Mouse (Mus musculus): ENCODE measurements around the gene Esrrg. TPM values are rescaled to one million over a fixed set of nuclear protein-coding genes. Genes with fewer than 3 reads are reported as not detected.
A peak's percentile ranks its signal among the peaks of the same experiment; 100 is the strongest.

Esrrg gene
- polyA plus RNA-seq, 1 experiment from 2014 or later = 21.2 TPM

DNA sequence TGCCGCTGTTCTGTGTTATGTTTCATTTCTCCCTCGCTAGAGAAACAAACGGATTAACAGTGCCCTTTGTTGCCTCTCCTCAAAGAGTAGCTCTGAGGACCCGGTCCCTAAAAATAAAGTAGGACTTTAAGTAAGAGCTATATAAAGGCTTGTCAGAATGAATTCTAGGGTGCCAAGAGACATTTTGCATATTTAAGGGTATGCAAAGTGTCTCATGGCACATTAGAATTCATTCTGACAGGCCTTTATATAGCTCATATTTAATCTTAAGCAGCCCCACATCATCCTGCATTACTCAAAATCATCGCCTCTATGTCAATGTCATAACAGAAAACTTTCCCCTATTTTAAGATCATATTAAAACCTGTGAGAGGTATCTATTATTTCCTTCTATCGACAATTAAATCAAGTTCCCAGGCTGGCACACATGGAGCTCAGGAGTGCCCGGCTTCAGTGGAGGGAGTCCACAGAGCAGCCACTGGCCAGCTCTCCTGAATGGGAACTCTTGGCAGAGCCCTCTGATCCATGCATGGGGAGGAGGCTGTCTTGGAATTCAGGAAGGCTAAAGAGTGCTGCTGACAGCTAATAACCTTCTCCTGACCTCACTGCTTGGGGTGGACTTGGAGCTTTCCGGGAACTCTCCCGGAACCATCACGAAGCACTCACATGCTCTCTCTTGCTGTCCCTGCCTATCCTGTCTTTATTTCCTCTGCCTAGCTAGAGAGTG lies 606.5 kb downstream of the Esrrg start:
- peak overlapping the region; percentile 53 for H3K27ac ChIP-seq (replicated peaks)
- peaks cover 13% of the 10 kb centered on the region for H3K4me1 ChIP-seq
- no peak for ATAC-seq (ENCODE audit: extremely low read depth, insufficient number of reproducible peaks, low FRiP score, low TSS enrichment)
- H3K27me3 ChIP-seq (replicated peaks) = no peaks in the 10 kb centered on the region
- peaks cover 24% of the 10 kb centered on the region for H3K36me3 ChIP-seq
- peak overlapping the region; percentile 18; the same call in 1 of the 2 replicates for H3K4me2 ChIP-seq
- 39% methylated on average over 10 of the region's 10 CpGs for WGBS
- H3K4me3 ChIP-seq = no peak overlapping the region
- no peaks in the 10 kb centered on the region for H3K9me3 ChIP-seq
- no peak overlapping the region for H3K9ac ChIP-seq

DNA sequence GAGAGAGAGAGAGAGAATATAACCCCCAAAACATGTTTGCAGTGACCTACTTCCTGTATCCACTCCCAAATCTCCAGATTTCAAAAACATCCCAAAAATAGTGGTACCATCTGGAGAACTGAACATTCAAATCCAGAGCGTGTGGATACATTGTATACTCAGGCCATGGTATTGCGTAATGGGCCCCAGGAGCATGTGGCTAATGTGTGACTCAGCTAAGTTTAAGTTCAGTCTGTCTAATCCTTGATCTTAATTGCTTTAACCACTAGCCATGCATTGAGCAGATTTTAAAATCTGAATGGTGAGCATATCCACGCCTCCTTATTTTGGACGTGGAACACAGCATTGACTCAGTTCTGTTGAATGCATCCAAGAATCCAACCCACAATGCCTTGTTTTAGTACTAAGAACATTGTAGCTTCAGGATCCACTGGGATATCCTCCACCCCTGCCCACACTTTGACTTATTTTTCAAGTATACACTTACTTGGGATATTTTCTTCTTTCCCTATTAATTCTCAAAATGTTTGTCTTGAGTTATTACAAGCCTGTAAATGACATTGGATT lies 612.7 kb downstream of the Esrrg start:
- no peaks in the 10 kb centered on the region for H3K4me1 ChIP-seq
- ATAC-seq (ENCODE audit: extremely low read depth, insufficient number of reproducible peaks, low FRiP score, low TSS enrichment) = no peak
- no peaks in the 10 kb centered on the region for H3K27me3 ChIP-seq (replicated peaks)
- no peak overlapping the region for H3K4me3 ChIP-seq
- WGBS = 81% methylated on average over 4 of the region's 4 CpGs
- H3K4me2 ChIP-seq = no peak overlapping the region
- H3K27ac ChIP-seq (replicated peaks) = no peak overlapping the region
- H3K36me3 ChIP-seq = no peaks in the 10 kb centered on the region
- H3K9ac ChIP-seq = no peak overlapping the region
- no peaks in the 10 kb centered on the region for H3K9me3 ChIP-seq

DNA sequence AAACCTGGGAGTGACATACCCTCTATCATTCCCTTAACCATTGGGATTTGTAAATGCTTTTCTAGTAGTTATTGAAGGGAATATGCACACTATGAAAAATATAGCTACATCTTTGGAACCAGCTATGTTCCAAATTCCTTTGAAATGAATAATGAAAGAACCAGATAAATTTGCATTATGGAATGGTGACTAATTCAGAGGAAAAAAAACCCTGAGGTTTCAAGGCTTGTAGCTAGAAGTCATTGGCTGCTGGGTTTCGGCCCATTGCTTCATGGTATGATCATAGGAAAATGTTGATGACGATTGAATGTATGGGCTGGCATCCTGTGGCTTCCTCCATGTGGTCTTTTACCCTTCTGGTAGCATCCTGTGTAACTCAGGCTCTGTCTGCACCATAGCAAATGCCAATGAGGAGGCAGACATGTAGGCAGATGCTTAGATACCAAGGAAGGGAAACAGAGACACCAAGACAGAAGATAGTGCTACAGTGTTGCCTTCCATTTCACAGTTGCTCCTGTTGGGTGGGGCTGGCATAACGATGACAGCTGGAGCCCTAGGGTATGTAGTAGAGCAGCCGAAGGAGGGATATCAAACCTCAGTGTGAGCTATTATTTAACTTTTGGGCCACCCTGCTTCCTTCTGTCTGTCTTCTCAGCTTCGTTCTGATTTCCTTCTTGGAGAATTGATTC lies 624.6 kb downstream of the Esrrg start:
- no peak overlapping the region for H3K4me3 ChIP-seq
- no peaks in the 10 kb centered on the region for H3K36me3 ChIP-seq
- H3K27me3 ChIP-seq (replicated peaks) = no peaks in the 10 kb centered on the region
- no peak overlapping the region for H3K27ac ChIP-seq (replicated peaks)
- H3K9ac ChIP-seq = no peak overlapping the region
- H3K4me2 ChIP-seq = no peak overlapping the region
- H3K4me1 ChIP-seq = no peaks in the 10 kb centered on the region
- 75% methylated on average over 5 of the region's 5 CpGs for WGBS
- no peaks in the 10 kb centered on the region for H3K9me3 ChIP-seq
- no peak for ATAC-seq (ENCODE audit: extremely low read depth, insufficient number of reproducible peaks, low FRiP score, low TSS enrichment)

DNA sequence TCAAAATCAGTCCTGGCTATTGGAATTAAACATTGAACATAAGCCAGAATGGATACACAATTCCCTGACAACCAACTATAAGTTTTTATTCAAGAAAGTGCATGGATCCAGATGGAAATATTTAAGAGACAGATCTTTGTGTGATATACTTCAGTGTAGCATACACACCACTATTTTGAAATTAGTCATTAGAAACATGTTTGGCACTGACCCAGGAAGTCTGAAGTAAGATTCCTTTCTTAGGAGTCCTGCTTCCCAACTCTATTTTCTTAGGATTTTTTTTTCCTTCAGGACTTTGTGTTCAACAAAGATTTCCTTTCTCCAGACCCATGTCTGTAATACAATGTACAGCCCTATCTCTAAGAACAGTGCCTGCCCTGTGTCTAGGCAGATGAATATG lies 630.0 kb downstream of the Esrrg start:
- no peak overlapping the region for H3K27ac ChIP-seq (replicated peaks)
- H3K9ac ChIP-seq = no peak overlapping the region
- no peak overlapping the region for H3K4me3 ChIP-seq
- H3K4me2 ChIP-seq = no peak overlapping the region
- ATAC-seq (ENCODE audit: extremely low read depth, insufficient number of reproducible peaks, low FRiP score, low TSS enrichment) = no peak
- no peaks in the 10 kb centered on the region for H3K9me3 ChIP-seq
- H3K27me3 ChIP-seq (replicated peaks) = no peaks in the 10 kb centered on the region
- no peaks in the 10 kb centered on the region for H3K36me3 ChIP-seq
- peaks cover 17% of the 10 kb centered on the region; the same call in 1 of the 2 replicates for H3K4me1 ChIP-seq

DNA sequence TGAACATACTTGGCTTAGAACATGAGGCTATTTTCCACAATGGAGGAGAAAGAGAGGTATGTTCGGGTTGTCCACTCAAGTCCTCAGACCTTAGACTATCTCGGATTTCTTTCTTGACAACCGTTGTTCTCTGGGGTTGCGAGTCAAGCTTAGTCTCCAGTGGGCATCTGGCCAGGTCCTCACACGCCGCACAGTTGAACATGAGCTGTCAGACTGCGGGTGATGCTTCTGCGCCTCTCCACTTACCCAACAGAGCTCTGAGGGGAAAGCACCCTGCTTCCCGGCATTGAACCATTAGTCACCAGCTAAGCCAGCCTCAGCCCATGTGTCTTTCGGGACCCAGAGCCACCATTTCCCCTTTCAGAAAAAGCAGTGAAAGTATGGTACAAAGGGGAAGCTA lies 633.2 kb downstream of the Esrrg start:
- Histone ChIP-seq H3K4me2 (no peak overlapping the region), H3K27ac (replicated peaks) (no peak overlapping the region), H3K4me3 (no peak overlapping the region), H3K36me3 (no peaks in the 10 kb centered on the region), H3K4me1 (peaks cover 17% of the 10 kb centered on the region; the same call in 1 of the 2 replicates), H3K27me3 (replicated peaks) (no peaks in the 10 kb centered on the region), H3K9me3 (no peaks in the 10 kb centered on the region), H3K9ac (no peak overlapping the region)
- WGBS = 71% methylated on average over 10 of the region's 10 CpGs
- ATAC-seq (ENCODE audit: extremely low read depth, insufficient number of reproducible peaks, low FRiP score, low TSS enrichment) = no peak

DNA sequence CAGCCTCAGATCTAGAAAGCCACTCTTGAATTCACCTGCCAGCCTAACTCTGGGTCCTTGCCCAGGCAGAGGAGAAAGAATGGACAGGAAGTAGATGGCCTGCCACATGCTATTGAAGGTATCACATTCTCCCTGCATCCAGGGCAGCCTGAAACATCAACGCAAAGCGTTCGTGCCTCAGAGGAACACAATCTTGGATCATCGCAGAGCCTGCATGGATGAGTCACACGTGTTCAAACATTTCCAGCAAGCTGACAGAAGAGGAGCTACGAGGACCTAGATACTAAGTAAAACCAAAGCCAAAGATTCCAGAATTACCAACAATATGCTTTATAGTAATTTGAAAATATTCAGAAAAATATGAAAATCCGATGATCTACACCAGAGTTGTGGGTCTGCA lies 648.9 kb downstream of the Esrrg start:
- Histone ChIP-seq H3K27ac (replicated peaks) (no peak overlapping the region), H3K4me2 (no peak overlapping the region), H3K4me1 (no peaks in the 10 kb centered on the region), H3K27me3 (replicated peaks) (no peaks in the 10 kb centered on the region), H3K36me3 (no peaks in the 10 kb centered on the region), H3K9ac (no peak overlapping the region), H3K4me3 (no peak overlapping the region), H3K9me3 (no peaks in the 10 kb centered on the region)
- WGBS = 77% methylated on average over 7 of the region's 7 CpGs
- ATAC-seq (ENCODE audit: extremely low read depth, insufficient number of reproducible peaks, low FRiP score, low TSS enrichment) = no peak

DNA sequence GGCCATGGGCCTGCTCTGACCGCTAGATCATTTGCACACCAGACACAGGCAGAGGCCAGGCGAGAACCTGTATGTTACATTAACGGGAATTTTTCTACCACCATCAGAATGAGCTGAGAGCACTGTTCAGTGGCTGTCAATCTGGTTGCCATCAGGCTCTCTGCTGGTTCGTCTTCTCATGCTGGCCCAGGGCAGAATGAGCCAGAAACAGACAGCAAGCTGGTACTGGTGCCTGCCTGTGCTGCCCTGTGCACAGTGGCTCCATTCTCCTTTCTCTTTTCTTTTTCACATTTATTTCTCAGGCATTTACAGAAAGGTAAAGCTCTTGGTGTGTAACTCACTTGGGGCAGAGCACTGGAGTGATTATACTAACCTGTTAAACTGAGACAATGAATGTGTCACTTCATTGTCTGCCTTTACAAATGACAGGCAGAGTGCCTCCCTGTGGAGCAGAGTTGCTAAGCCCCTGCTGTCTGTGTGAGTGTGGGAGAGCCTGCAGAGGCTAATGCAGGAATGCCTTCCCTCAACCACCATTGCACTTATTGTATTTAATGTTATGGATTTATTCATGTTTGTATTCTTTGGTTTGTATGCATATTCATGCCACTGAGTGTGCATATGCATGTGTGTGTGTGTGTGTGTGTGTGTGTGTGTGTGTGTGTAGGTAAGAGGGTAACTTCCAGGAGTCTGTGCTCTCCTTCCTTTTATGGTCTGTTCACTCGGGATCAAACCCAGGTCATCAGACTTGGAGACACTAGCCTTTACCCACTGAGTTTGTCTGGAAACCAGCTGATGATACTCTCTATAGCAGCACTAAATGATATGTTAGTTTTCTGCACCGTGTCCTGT lies 651.9 kb downstream of the Esrrg start:
- no peak overlapping the region for H3K4me2 ChIP-seq
- no peaks in the 10 kb centered on the region for H3K4me1 ChIP-seq
- no peak overlapping the region for H3K27ac ChIP-seq (replicated peaks)
- H3K27me3 ChIP-seq (replicated peaks) = no peaks in the 10 kb centered on the region
- ATAC-seq (ENCODE audit: extremely low read depth, insufficient number of reproducible peaks, low FRiP score, low TSS enrichment) = no peak
- H3K36me3 ChIP-seq = no peaks in the 10 kb centered on the region
- no peak overlapping the region for H3K9ac ChIP-seq
- H3K4me3 ChIP-seq = no peak overlapping the region
- H3K9me3 ChIP-seq = no peaks in the 10 kb centered on the region
- WGBS = 67% methylated on average over 6 of the region's 6 CpGs

DNA sequence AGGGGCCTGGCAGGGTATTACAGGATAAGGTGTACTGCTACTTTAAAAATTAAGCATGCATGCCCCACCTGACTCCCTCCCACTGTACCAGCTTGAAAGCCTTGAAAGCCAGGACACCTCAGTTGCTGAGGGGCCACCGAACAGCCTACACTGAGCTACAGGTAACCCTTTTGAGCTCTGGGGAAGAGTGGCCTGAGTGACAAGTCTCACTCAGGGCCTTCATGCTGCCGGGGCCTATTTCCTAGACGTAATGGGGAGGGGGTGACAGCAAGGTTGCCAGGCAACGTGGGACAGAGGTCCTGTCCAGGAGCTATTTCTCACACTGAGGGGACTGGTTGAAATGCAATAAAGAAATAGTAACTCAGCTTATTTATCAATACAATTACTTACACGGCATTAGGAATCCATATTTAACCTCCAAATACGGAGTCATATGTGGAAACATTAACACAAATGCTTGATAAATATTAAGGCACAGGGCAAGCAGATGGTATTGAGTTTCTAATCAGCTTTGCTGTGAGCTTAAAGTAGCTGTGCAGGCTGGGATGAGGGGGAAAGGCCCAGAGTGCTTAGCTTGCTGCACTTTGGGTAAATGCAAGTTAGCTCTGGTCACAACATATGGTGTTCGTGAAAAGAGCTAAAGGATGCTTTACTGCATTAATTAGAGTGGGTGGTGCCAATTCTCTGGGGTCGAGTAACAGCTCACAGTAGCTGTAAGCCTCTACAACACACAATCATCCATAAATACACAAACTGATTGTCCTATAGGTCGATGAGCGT lies 653.5 kb downstream of the Esrrg start, which contains the start of gene Ush2a:
TSS of gene Ush2a (plus strand) at position 121 of the 780 bp plus-strand sequence.
- H3K4me1 ChIP-seq = peaks cover 5% of the 10 kb centered on the region
- no peaks in the 10 kb centered on the region for H3K9me3 ChIP-seq
- H3K27me3 ChIP-seq (replicated peaks) = no peaks in the 10 kb centered on the region
- no peak within 1 kb of the TSS for H3K27ac ChIP-seq (replicated peaks)
- no peak within 1 kb of the TSS for H3K9ac ChIP-seq
- 69% methylated on average over 10 of the region's 10 CpGs for WGBS
- no peaks in the 10 kb centered on the region for H3K36me3 ChIP-seq
- H3K4me2 ChIP-seq = no peak within 1 kb of the TSS
- no peak within 1 kb of the TSS for H3K4me3 ChIP-seq
- ATAC-seq (ENCODE audit: extremely low read depth, insufficient number of reproducible peaks, low FRiP score, low TSS enrichment) = no peak
